Mouse (Mus musculus) heart, postnatal 0 days (tissue): ENCODE results near the gene Fam189a1.

ENCODE experiments used
- CTCF ChIP-seq: IDR thresholded peaks from 2 replicates; pipeline ENCODE4 v1.5.1; 2016; ENCODE audit warnings: antibody characterized with exemption, control low read depth, low read depth
- EP300 ChIP-seq: IDR thresholded peaks from 2 replicates; pipeline ENCODE4 v1.6.1; 2016; ENCODE audit warnings: antibody characterized with exemption, low read depth

DNA sequence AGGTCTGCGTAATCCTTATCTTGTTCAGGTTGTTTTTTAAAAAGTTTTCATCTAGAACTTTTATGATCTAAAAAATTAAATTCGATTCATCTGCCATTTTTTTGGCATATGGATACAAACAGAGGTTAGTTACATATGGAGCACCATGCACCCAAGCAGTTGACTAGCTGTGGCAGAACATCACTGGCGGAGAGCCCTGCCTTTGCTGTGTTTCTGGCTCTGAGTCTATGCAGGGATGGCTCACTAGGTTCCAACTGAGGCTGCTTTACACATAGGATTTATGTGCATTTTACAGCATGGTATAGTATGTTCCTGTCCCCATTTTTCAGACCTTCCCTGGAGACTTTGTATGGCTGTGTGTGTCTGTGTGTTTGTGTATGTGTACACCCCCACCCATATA lies 433.1 kb downstream of the Fam189a1 start:
- TF ChIP-seq CTCF (no peak), EP300 (no peak)
